Mouse (Mus musculus): ENCODE results near the gene Tbc1d22a.
"Not testable (repeated sequence)": the region's sequence is repeated elsewhere in the genome, so short reads cannot be mapped to it uniquely, and the experiment has no call there.

The Tbc1d22a gene

GRCm38 (mm10) chr15:86203292-86203793 is 10.9 kb upstream of the Tbc1d22a start:
- no peak for DNase-seq (ENCODE audit: low read depth)

GRCm38 (mm10) chr15:86203942-86204561 is 10.2 kb upstream of the Tbc1d22a start:
- peak; percentile 41 for DNase-seq (ENCODE audit: low read depth)

- DNase-seq (ENCODE audit: low read depth) = peak; percentile 74
Observed at GRCm38 (mm10) chr15:86205300-86205699, 9.0 kb upstream of the Tbc1d22a start.

DNA sequence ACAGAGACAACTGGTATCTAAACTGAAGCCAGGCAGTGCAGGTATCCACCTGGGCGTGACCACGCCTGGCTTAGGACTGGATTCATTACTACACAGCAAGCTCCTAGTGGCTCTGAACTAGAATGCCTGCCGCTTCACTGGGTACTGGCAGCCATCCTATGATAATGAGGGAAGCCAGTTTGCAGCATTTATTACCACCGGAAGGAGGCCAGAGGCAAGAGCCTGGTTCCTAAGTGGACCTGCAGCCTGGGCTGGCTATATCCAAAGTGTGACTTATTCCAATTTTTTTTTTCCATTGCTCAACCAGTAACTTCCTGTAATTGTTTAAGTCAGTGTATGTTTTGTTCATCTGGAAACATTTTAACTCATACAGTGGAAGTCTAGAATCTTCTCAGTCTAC is 7.9 kb upstream of the Tbc1d22a start:
- DNase-seq (ENCODE audit: low read depth) = no peak

DNA sequence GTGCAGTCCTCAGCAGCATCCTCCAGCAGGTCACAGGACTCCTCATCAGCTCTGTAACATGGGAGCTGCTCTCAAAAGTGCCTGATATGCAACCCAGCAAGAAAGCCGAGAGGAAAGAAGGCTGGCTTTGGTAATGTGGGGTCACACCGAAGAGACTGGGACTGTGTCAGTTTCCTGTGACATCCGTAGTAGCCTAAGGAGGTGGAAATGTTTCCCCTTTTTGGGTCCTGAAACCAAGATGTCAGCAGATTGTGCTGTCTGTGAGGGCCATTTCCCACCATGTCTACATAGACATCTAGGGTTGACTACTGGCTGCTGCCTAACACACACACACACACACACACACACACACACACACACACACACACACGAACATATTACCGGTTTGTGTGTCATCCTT is 2.1 kb upstream of the Tbc1d22a start:
- not testable (repeated sequence) for DNase-seq (ENCODE audit: low read depth)

- peak; percentile 51 for DNase-seq (ENCODE audit: low read depth)
Observed at GRCm38 (mm10) chr15:86214549-86215201, 416 bp downstream of the Tbc1d22a start.

DNA sequence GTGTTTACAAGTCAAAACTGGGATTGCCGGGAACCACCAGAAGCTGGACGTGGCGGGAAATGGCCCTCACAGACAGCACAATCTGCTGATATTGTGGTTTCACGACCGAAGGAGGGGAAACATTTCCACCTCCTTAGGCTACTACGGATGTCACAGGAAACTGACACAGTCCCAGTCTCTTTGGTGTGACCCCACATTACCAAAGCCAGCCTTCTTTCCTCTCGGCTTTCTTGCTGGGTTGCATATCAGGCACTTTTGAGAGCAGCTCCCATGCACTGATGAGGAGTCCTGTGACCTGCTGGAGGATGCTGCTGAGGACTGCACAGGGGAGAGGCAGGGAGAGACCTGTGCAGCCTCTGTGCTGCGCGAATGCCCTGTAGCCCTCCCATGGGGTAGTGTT is 2.4 kb downstream of the Tbc1d22a start:
- DNase-seq (ENCODE audit: low read depth) = not testable (repeated sequence)

GRCm38 (mm10) chr15:86219534-86220228 is 5.4 kb downstream of the Tbc1d22a start:
- DNase-seq (ENCODE audit: low read depth) = no peak

DNA sequence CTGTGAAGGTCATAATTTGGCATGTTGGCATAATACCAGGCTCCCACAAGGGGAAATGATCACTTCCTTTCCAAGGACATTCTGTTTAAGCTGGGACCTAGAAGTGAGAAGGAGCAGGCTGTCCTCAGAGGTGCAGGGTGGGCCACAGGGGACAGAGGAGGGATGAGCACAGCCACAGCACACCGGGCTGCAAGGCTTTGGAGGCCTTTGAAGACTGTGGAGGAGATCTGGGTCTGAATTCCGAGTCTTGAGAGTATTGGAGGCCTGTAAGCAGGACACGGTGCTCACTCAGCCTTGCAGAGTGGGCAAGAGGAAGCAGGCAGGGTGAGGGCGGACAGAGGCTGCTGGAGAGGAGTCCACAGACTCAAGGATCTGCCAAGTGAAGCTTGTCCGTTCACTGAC is 6.0 kb downstream of the Tbc1d22a start:
- DNase-seq (ENCODE audit: low read depth) = no peak

GRCm38 (mm10) chr15:86220715-86221114 is 6.5 kb downstream of the Tbc1d22a start:
- DNase-seq (ENCODE audit: low read depth) = no peak

DNA sequence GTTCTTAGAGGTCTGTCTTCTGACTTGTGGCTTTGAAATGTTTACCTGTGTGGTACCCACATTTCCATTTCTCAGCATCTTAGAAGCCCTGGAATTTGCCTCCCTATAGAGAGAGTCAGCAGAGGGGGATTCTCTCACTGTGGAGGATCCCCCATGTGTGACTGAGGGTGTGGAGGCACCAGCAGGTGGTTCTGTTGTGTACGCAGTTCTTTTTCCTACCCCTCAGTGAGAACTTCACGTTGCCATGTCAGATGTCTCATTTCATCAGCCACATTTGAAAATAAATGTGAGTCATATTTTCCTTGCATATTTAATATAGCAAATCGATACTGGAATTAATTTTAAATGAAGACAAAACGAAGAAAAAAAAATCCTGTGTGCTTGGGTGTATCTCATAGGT is 7.1 kb downstream of the Tbc1d22a start:
- no peak for DNase-seq (ENCODE audit: low read depth)

GRCm38 (mm10) chr15:86221901-86222300 is 7.6 kb downstream of the Tbc1d22a start:
- not testable (repeated sequence) for DNase-seq (ENCODE audit: low read depth)

DNA sequence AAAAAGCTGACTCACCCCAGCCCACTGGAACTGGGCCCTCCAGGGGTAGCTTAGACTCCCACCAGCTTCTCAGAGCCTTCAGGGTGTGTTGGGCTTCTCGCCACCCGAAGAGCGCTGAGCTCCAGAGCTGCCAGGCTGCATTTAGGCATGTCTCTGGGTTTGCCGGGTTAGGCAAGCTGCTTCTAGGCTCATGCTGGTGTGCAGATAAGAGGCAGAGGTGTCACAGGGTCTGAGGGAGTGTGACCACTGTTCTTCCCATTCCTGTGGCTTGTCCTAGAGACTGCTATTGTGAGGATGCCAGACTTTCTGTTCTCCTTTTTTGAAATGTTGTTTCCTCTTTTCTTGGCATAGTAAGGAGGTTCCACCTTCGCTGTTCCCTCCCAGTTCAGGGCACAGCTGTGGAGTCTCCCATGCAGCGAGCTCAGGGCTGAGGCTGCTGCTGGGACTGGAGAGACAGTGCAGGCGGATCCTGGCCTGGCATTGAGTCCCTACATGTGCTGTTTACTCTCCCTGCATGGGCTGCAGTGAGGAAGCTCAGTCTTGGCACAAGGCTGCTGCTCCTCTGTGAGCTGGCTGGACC is 10.8 kb downstream of the Tbc1d22a start:
- no peak for DNase-seq (ENCODE audit: low read depth)

GRCm38 (mm10) chr15:86226221-86226620 is 12.0 kb downstream of the Tbc1d22a start:
- no peak for DNase-seq (ENCODE audit: low read depth)

DNA sequence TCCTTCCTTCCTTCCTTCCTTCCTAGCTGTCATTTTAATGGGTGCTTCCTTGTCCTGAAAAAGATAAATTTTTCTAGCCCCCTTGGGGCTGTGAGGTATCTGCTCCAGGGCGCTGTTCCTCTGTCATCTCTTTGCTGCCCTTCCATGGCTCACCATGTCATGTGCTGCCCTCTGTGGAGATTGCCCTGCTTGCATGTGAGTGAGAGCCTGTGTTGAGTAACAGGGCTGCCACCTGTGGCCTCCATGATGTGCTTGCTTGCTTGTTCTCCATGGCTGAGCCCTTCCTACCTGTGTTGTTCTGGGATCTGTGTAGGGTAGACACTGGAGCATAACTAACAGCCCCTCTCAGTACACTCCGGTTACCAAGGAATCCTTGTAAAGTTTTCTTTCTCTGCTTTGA is 12.7 kb downstream of the Tbc1d22a start:
- no peak for DNase-seq (ENCODE audit: low read depth)

DNA sequence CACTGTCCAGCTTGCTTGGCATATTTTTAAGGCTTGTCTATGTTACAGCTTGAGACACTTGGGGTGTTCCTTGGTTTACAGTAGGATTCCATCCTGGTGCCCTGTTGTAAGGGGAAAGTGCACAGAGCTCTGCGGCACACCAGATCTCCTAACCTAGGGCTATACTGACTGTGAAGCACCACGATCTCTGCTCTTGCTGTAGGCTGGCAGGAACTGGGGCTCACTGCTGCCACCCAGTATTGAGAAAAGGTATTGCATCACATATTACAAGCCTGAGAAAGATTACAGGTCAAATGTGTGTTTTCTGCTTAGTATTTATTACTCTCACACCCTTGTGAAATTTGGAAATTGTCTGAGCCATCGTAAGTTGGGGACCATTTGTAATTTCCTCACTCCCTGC is 13.9 kb downstream of the Tbc1d22a start:
- DNase-seq (ENCODE audit: low read depth) = peak; percentile 67

GRCm38 (mm10) chr15:86229088-86229487 is 14.8 kb downstream of the Tbc1d22a start:
- no peak for DNase-seq (ENCODE audit: low read depth)

- no peak for DNase-seq (ENCODE audit: low read depth)
Observed at GRCm38 (mm10) chr15:86229623-86230022, 15.4 kb downstream of the Tbc1d22a start.

DNA sequence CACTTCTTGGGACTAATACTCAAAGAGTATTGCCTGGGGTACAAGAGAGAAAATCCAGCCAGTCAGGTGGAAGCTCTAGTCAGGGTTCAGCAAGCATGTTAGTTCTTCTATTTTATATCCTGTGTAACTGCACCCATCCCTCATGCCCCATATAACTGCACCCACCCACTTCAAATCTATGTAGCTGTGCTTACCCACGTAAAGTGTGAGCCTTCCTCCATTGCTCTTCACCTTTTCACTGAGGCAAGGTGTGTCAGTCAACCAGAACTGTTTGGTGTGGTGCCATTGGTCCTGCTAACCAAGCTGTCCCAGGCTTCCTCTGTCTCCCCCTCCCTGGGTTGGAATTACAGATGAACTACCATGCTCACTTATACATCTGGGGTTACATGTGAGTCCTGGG is 16.9 kb downstream of the Tbc1d22a start:
- DNase-seq (ENCODE audit: low read depth) = no peak

- DNase-seq (ENCODE audit: low read depth) = peak; percentile 40
Observed at GRCm38 (mm10) chr15:86231831-86232512, 17.7 kb downstream of the Tbc1d22a start.

DNA sequence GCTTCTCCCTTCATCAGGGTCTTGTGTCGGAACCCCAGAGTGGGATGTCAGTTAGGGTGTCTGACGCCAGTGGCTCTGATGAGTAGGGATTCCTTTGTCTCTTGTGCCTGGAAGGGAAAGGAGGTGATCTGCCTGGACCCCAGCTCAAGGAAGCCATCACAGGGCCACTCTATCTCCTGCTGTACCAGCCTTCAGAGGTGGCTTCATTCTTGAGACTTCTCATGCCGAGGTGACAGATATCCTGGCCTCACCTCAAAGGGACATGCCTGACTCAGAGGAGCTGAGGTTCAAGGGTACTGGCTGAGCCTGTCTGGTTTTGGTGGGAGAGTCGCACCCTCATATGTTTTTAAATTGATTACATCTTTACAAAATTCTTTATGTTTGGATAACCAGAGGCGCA is 19.7 kb downstream of the Tbc1d22a start:
- DNase-seq (ENCODE audit: low read depth) = no peak

Data from NIH3T3 (cell line).